Comparison of ENCODE assay signal across 9 mouse cellular contexts in the genomic region with DNA sequence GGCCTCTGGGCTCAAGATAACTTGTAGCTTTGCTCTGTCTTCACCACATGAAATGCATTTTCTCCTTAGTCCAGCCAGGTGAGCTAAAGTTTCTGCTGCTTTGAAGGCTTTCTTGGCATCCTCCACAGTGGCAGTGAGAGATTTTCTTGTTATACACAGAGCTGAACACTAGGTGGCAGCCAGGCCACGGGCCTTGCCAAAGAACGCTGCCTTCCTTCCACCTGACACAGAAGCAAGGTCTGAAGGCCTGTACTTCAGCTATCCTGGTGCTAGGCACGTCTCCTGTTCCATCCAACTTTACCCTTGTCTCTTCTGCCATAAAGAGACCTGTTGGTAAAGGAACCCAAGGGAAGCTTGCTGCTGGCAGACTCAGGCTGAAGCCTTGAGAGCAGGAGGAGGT. TPM values are rescaled to one million over a fixed set of nuclear protein-coding genes. Genes with fewer than 3 reads are reported as not detected.
DNase-seq lines count a peak whose midpoint lies in the region; TF ChIP-seq lines count a peak whose summit lies in the region.
"Had no signal": no experiment of that assay in that cellular context is flagged by ENCODE, and none has a peak within 500 bp of the region (broad histone marks: within the 10 kb centered on the region; RNA-seq: fewer than 3 reads in every experiment).

No protein-coding gene starts in this region.

- TF ChIP-seq POLR2A in cortical plate, adult 2 months (IDR thresholded peaks at IDR 0.05; ENCODE audit: extremely low read depth, insufficient read depth, low read length), result no peak

- no peaks in the 10 kb centered on the region for H3K4me1 ChIP-seq in cortical plate, adult 2 months (ENCODE audit: control insufficient read depth, insufficient read depth, low read length)

- H3K27ac ChIP-seq in cortical plate, adult 2 months (ENCODE audit: insufficient read depth, low read length), result no peak overlapping the region

- H3K4me3 ChIP-seq in cortical plate, adult 2 months (ENCODE audit: insufficient read depth, low read length), result no peak overlapping the region

- TF ChIP-seq CTCF in cortical plate, adult 2 months (IDR thresholded peaks at IDR 0.05; ENCODE audit: extremely low read depth, insufficient read depth, low read length), result peak; percentile 79

- peak; percentile 18 for DNase-seq in CD4-positive helper T cell, adult 2 months (ENCODE audit: low read depth, low spot score)
- DNase-seq in NIH3T3 (ENCODE audit: low read depth), result peak; percentile 66
- DNase-seq in gastrocnemius, postnatal 4 days (ENCODE audit: low spot score in 2 of 2), result peak; percentile 23 to 46
- DNase-seq in kidney, postnatal 4 days, result peak; percentile 49 to 67
- DNase-seq in lung, postnatal 25 days (ENCODE audit: low spot score), result peak; percentile 45
- DNase-seq in retina, postnatal 7 days (ENCODE audit: low read depth, low spot score), result peak; percentile 19
- no peak for DNase-seq in spleen, postnatal 4 days (ENCODE audit: low spot score in 2 of 2)

RNA-seq across cellular contexts. Expression of a gene that starts 14.1 kb away (rescaled TPM):
- polyA plus RNA-seq in cortical plate, adult 2 months (2012; rRNA removed), result not detected in 2 replicates
- total RNA-seq in gastrocnemius, postnatal 4 days (2021), result not detected
- polyA plus RNA-seq: large intestine, adult 2 months had no signal

Comparison
In these comparisons a context has a peak if more than half of its experiments do, and no peak if none do; other contexts are left out.
1. DNase-seq: peak in CD4-positive helper T cell, adult 2 months (single experiment), NIH3T3 (single experiment), gastrocnemius, postnatal 4 days (2 of 2), kidney, postnatal 4 days (2 of 2), lung, postnatal 25 days (single experiment) and retina, postnatal 7 days (single experiment); none in spleen, postnatal 4 days (0 of 2).